Mouse (Mus musculus) neural tube, embryonic 13.5 days (tissue): ENCODE measurements at regions not wholly inside any gene's neighbourhood (a gene's known extent, or its start where the extent isn't known, plus 50 kb on each side); places are given as distances from the start of the nearest gene placed in this dataset.

Source experiments
- ATAC-seq: fragments of 200-750 bp; cut with Nextera tagmentation; 2 replicates; pipeline ENCODE4 v1.8.0; 2017; ENCODE audit warnings: low read depth, mild to moderate bottlenecking, moderate TSS enrichment, moderate library complexity
- H3K27ac ChIP-seq: fragments of 300-500 bp; sonication (generic); replicated peaks from 2 replicates; pipeline ENCODE4 v1.5.1; 2015; ENCODE audit warnings: moderate library complexity, mild to moderate bottlenecking, inconsistent platforms
- H3K27me3 ChIP-seq: fragments of 300-500 bp; sonication (generic); 2 replicates; pipeline ENCODE4 v1.6.1; 2015; ENCODE audit warnings: mild to moderate bottlenecking, inconsistent platforms
- H3K36me3 ChIP-seq: fragments of 300-500 bp; sonication (generic); 2 replicates; pipeline ENCODE4 v1.6.1; 2015; ENCODE audit warnings: mild to moderate bottlenecking, inconsistent platforms
- H3K4me1 ChIP-seq: fragments of 300-500 bp; sonication (generic); replicated peaks from 2 replicates; pipeline ENCODE4 v1.6.1; 2015; ENCODE audit warnings: inconsistent platforms
- H3K4me2 ChIP-seq: fragments of 300-500 bp; sonication (generic); 2 replicates; pipeline ENCODE4 v1.6.1; 2015; ENCODE audit warnings: inconsistent platforms, mild to moderate bottlenecking, moderate library complexity
- H3K4me3 ChIP-seq: fragments of 300-500 bp; sonication (generic); 2 replicates; pipeline ENCODE4 v1.5.1; 2015; ENCODE audit warnings: mild to moderate bottlenecking, inconsistent platforms
- H3K9ac ChIP-seq: fragments of 300-500 bp; sonication (generic); 2 replicates; pipeline ENCODE4 v1.6.1; 2015; ENCODE audit warnings: moderate library complexity, mild to moderate bottlenecking, inconsistent platforms
- H3K9me3 ChIP-seq: fragments of 300-500 bp; sonication (generic); 2 replicates; pipeline ENCODE4 v1.6.1; 2016; ENCODE audit warnings: inconsistent platforms
- WGBS: fragments of 180-500 bp; shearing (Covaris S2); methylation state at CpG from one replicate; pipeline ENCODE4 v1.1.7; 2015; 5-methylcytosine and 5-hydroxymethylcytosine counted together

- H3K27ac ChIP-seq: no peak overlapping the region
- H3K4me1 ChIP-seq: no peaks in the 10 kb centered on the region
- 90% methylated on average over 8 of the region's 8 CpGs for WGBS
- no peaks in the 10 kb centered on the region for H3K36me3 ChIP-seq
- H3K4me2 ChIP-seq: no peak overlapping the region
- no peak for ATAC-seq
- no peak overlapping the region for H3K9ac ChIP-seq
- H3K27me3 ChIP-seq: no peaks in the 10 kb centered on the region
- no peak overlapping the region for H3K4me3 ChIP-seq
- no peaks in the 10 kb centered on the region for H3K9me3 ChIP-seq
These were observed 59.4 kb downstream of the Cox18 start for GRCm38 (mm10) chr5:90164434-90164833.

- 84% methylated on average over 18 of the region's 18 CpGs for WGBS
These were observed 60.6 kb downstream of the Cox18 start for GRCm38 (mm10) chr5:90163033-90163859.

GRCm38 (mm10) chr5:90160281-90160680 is 63.5 kb downstream of the Cox18 start:
- no peak overlapping the region for H3K4me3 ChIP-seq
- no peaks in the 10 kb centered on the region for H3K9me3 ChIP-seq
- WGBS: 57% methylated on average over 4 of the region's 4 CpGs
- no peak overlapping the region for H3K27ac ChIP-seq
- no peaks in the 10 kb centered on the region for H3K27me3 ChIP-seq
- no peak overlapping the region for H3K9ac ChIP-seq
- H3K4me1 ChIP-seq: no peaks in the 10 kb centered on the region
- no peaks in the 10 kb centered on the region for H3K36me3 ChIP-seq
- no peak for ATAC-seq
- no peak overlapping the region for H3K4me2 ChIP-seq

More at GRCm38 (mm10) chr5:90163033-90163859, 60.6 kb downstream of the Cox18 start:
- no peak for ATAC-seq
- Histone ChIP-seq H3K27ac (no peak overlapping the region), H3K4me1 (no peaks in the 10 kb centered on the region), H3K36me3 (no peaks in the 10 kb centered on the region), H3K4me3 (no peak overlapping the region), H3K4me2 (no peak overlapping the region), H3K27me3 (no peaks in the 10 kb centered on the region), H3K9ac (no peak overlapping the region), H3K9me3 (no peaks in the 10 kb centered on the region)

- 93% methylated on average over 4 of the region's 4 CpGs for WGBS
- Histone ChIP-seq H3K9ac (no peak overlapping the region), H3K27ac (no peak overlapping the region), H3K4me2 (no peak overlapping the region), H3K27me3 (no peaks in the 10 kb centered on the region), H3K36me3 (no peaks in the 10 kb centered on the region), H3K4me3 (no peak overlapping the region), H3K9me3 (no peaks in the 10 kb centered on the region), H3K4me1 (no peaks in the 10 kb centered on the region)
- no peak for ATAC-seq
These were observed 67.3 kb downstream of the Cox18 start for GRCm38 (mm10) chr5:90156522-90156921.

GRCm38 (mm10) chr5:90149611-90150532 is 73.9 kb downstream of the Cox18 start:
- no peak overlapping the region for H3K4me2 ChIP-seq
- no peaks in the 10 kb centered on the region for H3K36me3 ChIP-seq
- ATAC-seq: no peak
- H3K27ac ChIP-seq: no peak overlapping the region
- H3K27me3 ChIP-seq: no peaks in the 10 kb centered on the region
- H3K9ac ChIP-seq: no peak overlapping the region
- no peak overlapping the region for H3K4me3 ChIP-seq
- WGBS: 83% methylated on average over 22 of the region's 22 CpGs
- no peaks in the 10 kb centered on the region for H3K9me3 ChIP-seq
- no peaks in the 10 kb centered on the region for H3K4me1 ChIP-seq

- no peak overlapping the region for H3K4me3 ChIP-seq
- H3K27me3 ChIP-seq: no peaks in the 10 kb centered on the region
- no peak overlapping the region for H3K27ac ChIP-seq
- no peaks in the 10 kb centered on the region for H3K4me1 ChIP-seq
- no peak overlapping the region for H3K4me2 ChIP-seq
- H3K9me3 ChIP-seq: no peaks in the 10 kb centered on the region
- H3K36me3 ChIP-seq: no peaks in the 10 kb centered on the region
- H3K9ac ChIP-seq: no peak overlapping the region
- no peak for ATAC-seq
- WGBS: 83% methylated on average over 7 of the region's 7 CpGs
These were observed 87.8 kb downstream of the Cox18 start for GRCm38 (mm10) chr5:90135971-90136370.

GRCm38 (mm10) chr5:90107036-90107435 is 116.8 kb downstream of the Cox18 start:
- H3K27ac ChIP-seq: no peak overlapping the region
- no peak overlapping the region for H3K9ac ChIP-seq
- no peaks in the 10 kb centered on the region for H3K9me3 ChIP-seq
- WGBS: 100% methylated on average over 1 of the region's 1 CpGs
- no peak overlapping the region for H3K4me3 ChIP-seq
- no peaks in the 10 kb centered on the region for H3K4me1 ChIP-seq
- no peaks in the 10 kb centered on the region for H3K27me3 ChIP-seq
- H3K4me2 ChIP-seq: no peak overlapping the region
- H3K36me3 ChIP-seq: no peaks in the 10 kb centered on the region
- ATAC-seq: no peak

GRCm38 (mm10) chr5:90104672-90105071 is 119.1 kb downstream of the Cox18 start:
- H3K9ac ChIP-seq: no peak overlapping the region

GRCm38 (mm10) chr5:90088541-90088940 is 135.3 kb downstream of the Cox18 start:
- H3K4me3 ChIP-seq: no peak overlapping the region
- ATAC-seq: no peak
- H3K9ac ChIP-seq: no peak overlapping the region
- H3K27ac ChIP-seq: no peak overlapping the region
- 84% methylated on average over 7 of the region's 7 CpGs for WGBS
- H3K4me1 ChIP-seq: no peaks in the 10 kb centered on the region
- no peak overlapping the region for H3K4me2 ChIP-seq
- no peaks in the 10 kb centered on the region for H3K9me3 ChIP-seq
- no peaks in the 10 kb centered on the region for H3K36me3 ChIP-seq
- no peaks in the 10 kb centered on the region for H3K27me3 ChIP-seq

More at GRCm38 (mm10) chr5:90104672-90105071, 119.1 kb downstream of the Cox18 start:
- Histone ChIP-seq H3K4me2 (no peak overlapping the region), H3K27me3 (no peaks in the 10 kb centered on the region), H3K4me3 (no peak overlapping the region), H3K27ac (no peak overlapping the region), H3K9me3 (no peaks in the 10 kb centered on the region), H3K36me3 (no peaks in the 10 kb centered on the region), H3K4me1 (no peaks in the 10 kb centered on the region)
- no peak for ATAC-seq
- WGBS: 71% methylated on average over 7 of the region's 7 CpGs

GRCm38 (mm10) chr5:90086491-90086890 is 137.3 kb downstream of the Cox18 start:
- no peaks in the 10 kb centered on the region for H3K27me3 ChIP-seq
- H3K36me3 ChIP-seq: no peaks in the 10 kb centered on the region
- no peak for ATAC-seq
- H3K4me1 ChIP-seq: no peaks in the 10 kb centered on the region
- H3K4me3 ChIP-seq: no peak overlapping the region
- H3K9me3 ChIP-seq: no peaks in the 10 kb centered on the region
- no peak overlapping the region for H3K9ac ChIP-seq
- no peak overlapping the region for H3K4me2 ChIP-seq
- 87% methylated on average over 6 of the region's 6 CpGs for WGBS
- H3K27ac ChIP-seq: no peak overlapping the region

GRCm38 (mm10) chr5:90077025-90077536 is 146.7 kb downstream of the Cox18 start:
- Histone ChIP-seq H3K36me3 (no peaks in the 10 kb centered on the region), H3K9ac (no peak overlapping the region), H3K4me1 (no peaks in the 10 kb centered on the region), H3K27ac (no peak overlapping the region), H3K27me3 (no peaks in the 10 kb centered on the region), H3K9me3 (no peaks in the 10 kb centered on the region), H3K4me2 (no peak overlapping the region), H3K4me3 (no peak overlapping the region)
- WGBS: 90% methylated on average over 6 of the region's 6 CpGs
- ATAC-seq: no peak
